Mouse (Mus musculus) liver, embryonic 16.5 days (tissue): ENCODE data around the gene Arhgap44. TPM values are rescaled to one million over a fixed set of nuclear protein-coding genes. Genes with fewer than 3 reads are reported as not detected.

Experiments
- ATAC-seq: fragments of 200-750 bp; cut with Nextera tagmentation; 2 replicates; pipeline ENCODE4 v1.8.0; 2017; ENCODE audit warnings: low read depth, mild to moderate bottlenecking, moderate number of reproducible peaks, moderate library complexity
- H3K27ac ChIP-seq: fragments of 300-500 bp; sonication (generic); 2 replicates; pipeline ENCODE4 v1.5.1; 2014; ENCODE audit warnings: mild to moderate bottlenecking, low read length
- H3K27me3 ChIP-seq: fragments of 300-500 bp; sonication (generic); 2 replicates; pipeline ENCODE4 v1.6.1; 2014; ENCODE audit warnings: low read depth, low read length, mixed read lengths; ENCODE audit not compliant: control insufficient read depth, insufficient read depth
- H3K36me3 ChIP-seq: fragments of 300-500 bp; sonication (generic); 2 replicates; pipeline ENCODE4 v1.6.1; 2014; ENCODE audit warnings: mild to moderate bottlenecking; ENCODE audit not compliant: control insufficient read depth, insufficient read depth
- H3K4me1 ChIP-seq: fragments of 300-500 bp; sonication (generic); 2 replicates; pipeline ENCODE4 v1.6.1; 2014; ENCODE audit warnings: low read depth, low read length, mixed read lengths; ENCODE audit not compliant: control insufficient read depth
- H3K4me2 ChIP-seq: fragments of 300-500 bp; sonication (generic); 2 replicates; pipeline ENCODE4 v1.6.1; 2014; ENCODE audit warnings: low read depth, low read length, mixed read lengths
- H3K4me3 ChIP-seq: fragments of 300-500 bp; sonication (generic); 2 replicates; pipeline ENCODE4 v1.5.1; 2014; ENCODE audit warnings: low read depth, mild to moderate bottlenecking, low read length
- H3K9ac ChIP-seq: fragments of 300-500 bp; sonication (generic); 2 replicates; pipeline ENCODE4 v1.6.1; 2014; ENCODE audit warnings: low read depth, low read length
- H3K9me3 ChIP-seq: fragments of 300-500 bp; sonication (generic); replicated peaks from 2 replicates; pipeline ENCODE4 v1.6.1; 2016; ENCODE audit warnings: low read length; ENCODE audit not compliant: control insufficient read depth
- WGBS: fragments of 180-500 bp; shearing (Covaris S2); extraction: QIAGEN DNeasy Blood & Tissue Kit; methylation state at CpG from one replicate; pipeline ENCODE4 v1.1.7; 2014; ENCODE audit not compliant: insufficient replicate concordance; 5-methylcytosine and 5-hydroxymethylcytosine counted together
- polyA plus RNA-seq: library from polyadenylated mRNA; unstranded; fragments of >200 nt; fragmentation: Nextera tagmentation; extraction: Ambion mirVana; gene quantifications from 2 replicates; pipeline ENCODE4 v1.2.1, GENCODE M21; 2015

Gene Arhgap44
- polyA plus RNA-seq, 1 experiment from 2014 or later = 0.85 TPM

DNA sequence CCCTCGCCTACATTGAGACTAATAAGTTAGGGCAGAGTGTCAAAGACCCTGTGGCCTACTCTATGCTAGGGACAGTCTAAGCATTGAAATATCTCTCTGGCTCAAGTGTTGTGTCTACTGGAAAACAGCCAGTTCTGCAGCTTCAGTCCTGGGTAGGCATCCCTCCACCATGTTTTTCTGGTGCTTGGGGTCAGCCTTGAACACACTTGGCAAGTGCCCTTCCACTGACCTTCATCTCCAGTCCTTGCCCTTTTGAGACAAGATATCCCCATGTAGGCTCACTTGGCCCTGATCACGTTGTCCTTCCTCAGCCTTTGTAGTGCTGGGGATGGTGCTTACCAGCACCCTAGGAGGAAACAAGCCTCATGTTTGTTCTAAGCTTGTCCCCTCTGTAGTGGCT, 174.2 kb downstream of the Arhgap44 start:
- Histone ChIP-seq H3K36me3 (peaks cover 8% of the 10 kb centered on the region; the same call in 1 of the 2 replicates), H3K4me1 (no peaks in the 10 kb centered on the region), H3K4me3 (no peak overlapping the region), H3K9me3 (no peaks in the 10 kb centered on the region), H3K27me3 (no peaks in the 10 kb centered on the region), H3K9ac (no peak overlapping the region), H3K27ac (no peak overlapping the region), H3K4me2 (no peak overlapping the region)
- ATAC-seq = no peak
- 70% methylated on average over 2 of the region's 2 CpGs for WGBS

DNA sequence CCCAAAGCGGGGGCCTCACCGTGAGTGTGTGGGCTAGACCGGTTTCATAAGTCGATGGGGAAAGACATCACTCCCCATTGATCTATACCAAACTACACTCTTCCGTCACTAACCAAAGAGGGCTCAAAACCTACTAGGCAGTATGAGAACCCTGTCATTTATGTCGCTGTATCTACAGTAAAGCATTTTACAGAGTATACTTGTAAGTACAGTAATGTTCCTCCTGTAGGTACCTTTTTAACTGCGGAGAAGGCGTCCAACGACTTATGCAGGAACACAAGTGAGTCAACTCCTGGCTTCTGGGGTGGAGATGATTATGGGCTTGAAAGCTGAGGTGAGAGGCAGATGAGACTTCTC, 183.3 kb downstream of the Arhgap44 start:
- H3K4me3 ChIP-seq = peak overlapping the region; percentile 93
- peak overlapping the region; percentile 84 for H3K4me2 ChIP-seq
- H3K27ac ChIP-seq = no peak overlapping the region
- H3K9ac ChIP-seq = peak overlapping the region; percentile 86
- H3K36me3 ChIP-seq = no peaks in the 10 kb centered on the region
- H3K4me1 ChIP-seq = peaks cover 15% of the 10 kb centered on the region
- H3K27me3 ChIP-seq = no peaks in the 10 kb centered on the region; the same call in 1 of the 2 replicates
- H3K9me3 ChIP-seq = no peaks in the 10 kb centered on the region
- 7% methylated on average over 9 of the region's 9 CpGs for WGBS
- no peak for ATAC-seq

DNA sequence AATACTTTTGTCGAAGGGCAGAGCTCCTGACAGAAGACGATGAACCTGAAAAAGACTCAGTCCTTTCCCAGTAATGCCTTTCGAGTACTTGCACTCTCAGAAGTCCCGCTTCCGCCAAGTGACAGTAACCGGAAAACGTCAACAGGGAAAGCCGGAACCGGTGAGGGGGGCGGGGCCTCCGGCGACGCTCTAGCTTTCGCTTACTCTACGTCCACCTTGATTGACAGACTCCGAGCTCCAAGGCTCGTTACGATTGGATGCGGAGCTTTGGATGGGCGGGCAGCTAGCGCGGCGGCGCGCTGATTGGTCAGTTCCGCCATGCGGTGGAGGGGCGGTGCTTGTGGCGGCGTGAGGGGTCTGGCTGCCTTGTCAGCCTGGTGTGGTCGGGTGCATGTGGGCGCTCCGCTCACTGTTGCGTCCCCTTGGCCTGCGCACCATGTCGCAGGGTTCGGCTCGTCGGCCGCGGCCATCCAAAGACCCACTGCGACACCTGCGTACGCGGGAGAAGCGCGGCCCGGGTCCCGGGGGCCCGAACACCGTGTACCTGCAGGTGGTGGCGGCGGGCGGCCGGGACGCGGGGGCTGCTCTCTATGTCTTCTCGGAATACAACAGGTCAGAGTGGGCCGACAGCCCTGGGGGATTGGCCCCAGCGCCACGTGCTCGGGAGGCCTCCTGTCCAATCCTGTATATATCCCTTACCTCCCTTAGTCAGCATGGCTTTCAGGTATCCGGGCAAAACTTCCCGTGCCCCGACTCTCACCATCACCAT, 183.9 kb downstream of the Arhgap44 start, which contains the start of gene Elac2:
Gene Elac2, plus strand, starts transcription at position 319 of the 769 bp plus-strand sequence.
- Histone ChIP-seq H3K4me3 (peak within 1 kb of the TSS; percentile 93), H3K9me3 (no peaks in the 10 kb centered on the region), H3K4me1 (peaks cover 15% of the 10 kb centered on the region), H3K36me3 (no peaks in the 10 kb centered on the region), H3K27me3 (no peaks in the 10 kb centered on the region; the same call in 1 of the 2 replicates), H3K9ac (peak within 1 kb of the TSS; percentile 86), H3K4me2 (peak within 1 kb of the TSS; percentile 85), H3K27ac (peak within 1 kb of the TSS; percentile 61)
- ATAC-seq = peak; percentile 100
- WGBS = under 1% methylated on average over 65 of the region's 65 CpGs

DNA sequence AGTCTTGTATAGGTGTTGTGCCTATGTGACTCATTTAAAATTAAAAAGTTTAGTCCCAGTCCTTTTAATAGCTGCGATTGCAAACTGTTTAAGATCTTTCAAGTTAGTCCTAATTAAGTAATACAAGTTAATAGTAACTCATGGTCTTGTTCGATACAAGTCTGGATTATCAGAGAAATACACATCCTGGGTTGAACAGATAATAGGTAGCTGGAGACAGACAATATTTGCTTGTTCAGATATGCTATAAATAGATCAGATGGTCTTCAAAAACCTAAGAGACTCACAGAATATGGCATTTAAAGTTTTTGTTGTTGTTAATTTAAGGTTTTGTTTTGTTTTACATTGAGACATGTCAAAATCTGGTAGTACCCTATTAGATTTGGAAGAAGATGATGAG, 190.3 kb downstream of the Arhgap44 start:
- no peak overlapping the region for H3K27ac ChIP-seq
- H3K9me3 ChIP-seq = no peaks in the 10 kb centered on the region
- no peak overlapping the region for H3K4me3 ChIP-seq
- peaks cover 3% of the 10 kb centered on the region for H3K4me1 ChIP-seq
- no peak overlapping the region for H3K9ac ChIP-seq
- peak; percentile 48; the same call in 1 of the 2 replicates for ATAC-seq
- H3K36me3 ChIP-seq = no peaks in the 10 kb centered on the region
- H3K4me2 ChIP-seq = 0 out of 2 replicates have a peak overlapping the region, but pooled peaks have one; percentile 7
- H3K27me3 ChIP-seq = no peaks in the 10 kb centered on the region; the same call in 1 of the 2 replicates
- WGBS = 33% methylated on average over 2 of the region's 2 CpGs

DNA sequence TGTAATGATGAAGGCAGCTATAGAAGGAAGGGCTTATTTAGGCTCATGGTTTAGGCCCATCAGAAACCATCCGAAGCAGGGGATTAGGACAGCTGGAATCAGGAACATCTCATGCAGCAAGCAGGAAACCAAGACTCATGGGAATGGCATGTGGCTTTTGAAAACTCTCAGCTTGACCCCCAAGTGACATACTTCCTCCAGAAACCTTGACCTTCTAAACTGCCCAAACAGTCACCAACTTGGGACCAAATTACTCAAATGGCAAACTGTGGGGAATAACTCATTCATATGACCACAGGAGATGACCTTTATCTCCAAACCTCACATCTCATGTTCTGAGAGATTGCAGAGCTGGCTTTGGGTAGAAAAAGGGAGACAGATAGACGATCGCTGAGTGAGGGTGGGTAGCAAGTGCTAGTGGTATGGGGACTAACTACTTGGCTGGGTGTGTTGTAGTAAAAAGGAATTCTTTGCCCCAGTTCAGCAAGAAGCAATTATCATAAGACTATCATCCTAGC, 191.2 kb downstream of the Arhgap44 start:
- no peak for ATAC-seq
- Histone ChIP-seq H3K36me3 (no peaks in the 10 kb centered on the region), H3K4me3 (no peak overlapping the region), H3K9me3 (no peaks in the 10 kb centered on the region), H3K9ac (no peak overlapping the region), H3K27me3 (no peaks in the 10 kb centered on the region; the same call in 1 of the 2 replicates), H3K27ac (no peak overlapping the region), H3K4me2 (no peak overlapping the region), H3K4me1 (peaks cover 3% of the 10 kb centered on the region)
- 47% methylated on average over 3 of the region's 3 CpGs for WGBS

DNA sequence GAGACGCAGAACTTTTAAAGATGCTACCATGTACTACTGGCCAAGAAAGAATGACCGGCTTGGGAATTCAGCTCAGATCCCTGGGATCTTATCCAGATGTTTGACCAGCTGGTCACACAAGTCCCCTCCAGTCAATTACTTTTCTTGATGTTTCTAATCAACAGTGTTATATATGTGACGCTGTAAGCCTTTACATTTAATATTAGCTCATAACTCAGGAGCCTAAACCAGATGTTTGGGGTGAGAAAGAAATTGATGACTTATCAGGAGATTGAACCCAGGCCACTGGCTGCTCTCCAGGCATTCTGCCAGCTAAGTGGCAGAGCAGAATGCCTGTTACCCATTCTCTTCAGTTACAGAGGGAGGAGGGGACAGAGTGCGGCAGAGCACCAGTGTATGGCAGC, 193.8 kb downstream of the Arhgap44 start:
- Histone ChIP-seq H3K4me2 (no peak overlapping the region), H3K4me1 (peaks cover 4% of the 10 kb centered on the region), H3K27ac (no peak overlapping the region), H3K36me3 (no peaks in the 10 kb centered on the region), H3K4me3 (no peak overlapping the region), H3K9ac (no peak overlapping the region), H3K27me3 (no peaks in the 10 kb centered on the region; the same call in 1 of the 2 replicates), H3K9me3 (no peaks in the 10 kb centered on the region)
- 62% methylated on average over 4 of the region's 4 CpGs for WGBS
- no peak for ATAC-seq

DNA sequence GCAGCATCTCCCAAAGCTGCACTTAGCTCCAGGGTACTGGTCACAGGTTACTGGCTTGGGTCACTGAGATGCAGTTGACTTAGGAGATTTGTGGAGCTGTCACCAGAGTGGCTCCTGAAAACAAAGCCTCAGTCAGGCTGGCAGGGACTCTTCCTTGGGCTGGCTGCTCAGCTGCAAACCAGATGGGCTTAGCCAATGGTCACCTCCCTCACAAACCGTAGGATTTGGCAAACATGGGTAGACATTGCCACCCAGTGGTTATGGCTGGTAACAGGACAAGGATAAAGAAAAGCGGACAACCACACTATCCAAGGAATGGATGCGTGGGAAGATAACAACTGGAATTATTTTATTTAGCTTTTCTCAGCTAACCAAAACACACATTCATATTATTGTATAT, 194.3 kb downstream of the Arhgap44 start:
- Histone ChIP-seq H3K9me3 (no peaks in the 10 kb centered on the region), H3K4me3 (no peak overlapping the region), H3K27ac (no peak overlapping the region), H3K4me1 (peaks cover 8% of the 10 kb centered on the region), H3K27me3 (no peaks in the 10 kb centered on the region; the same call in 1 of the 2 replicates), H3K4me2 (no peak overlapping the region), H3K36me3 (no peaks in the 10 kb centered on the region), H3K9ac (no peak overlapping the region)
- WGBS = 9% methylated on average over 3 of the region's 3 CpGs
- peak; percentile 43; the same call in 1 of the 2 replicates for ATAC-seq

DNA sequence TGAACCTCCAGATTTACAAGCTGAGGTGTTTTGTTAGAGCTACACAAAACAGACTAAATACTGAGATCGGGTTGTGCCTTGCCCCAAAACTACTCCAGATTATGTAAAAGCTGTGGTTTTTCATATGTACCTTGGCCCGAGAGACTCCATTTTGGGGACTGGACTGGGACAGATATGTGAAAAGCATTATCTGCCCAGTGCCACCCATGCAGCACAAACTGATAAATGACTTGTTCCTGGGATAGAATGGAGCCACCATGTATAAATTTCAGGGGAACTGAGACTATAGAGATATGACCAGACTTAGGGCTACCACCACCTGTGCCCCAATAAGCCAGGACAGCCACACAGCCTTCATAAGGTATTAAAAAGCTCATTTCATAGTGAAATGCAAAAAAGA, 200.1 kb downstream of the Arhgap44 start:
- H3K27me3 ChIP-seq = peaks cover 2% of the 10 kb centered on the region; the same call in 1 of the 2 replicates
- peaks cover 17% of the 10 kb centered on the region for H3K4me1 ChIP-seq
- H3K9ac ChIP-seq = no peak overlapping the region
- 24% methylated on average over 2 of the region's 2 CpGs for WGBS
- H3K9me3 ChIP-seq = no peaks in the 10 kb centered on the region
- no peak overlapping the region for H3K4me3 ChIP-seq
- ATAC-seq = peak; percentile 94
- no peaks in the 10 kb centered on the region for H3K36me3 ChIP-seq
- H3K27ac ChIP-seq = no peak overlapping the region
- H3K4me2 ChIP-seq = no peak overlapping the region
